In the genomic region with DNA sequence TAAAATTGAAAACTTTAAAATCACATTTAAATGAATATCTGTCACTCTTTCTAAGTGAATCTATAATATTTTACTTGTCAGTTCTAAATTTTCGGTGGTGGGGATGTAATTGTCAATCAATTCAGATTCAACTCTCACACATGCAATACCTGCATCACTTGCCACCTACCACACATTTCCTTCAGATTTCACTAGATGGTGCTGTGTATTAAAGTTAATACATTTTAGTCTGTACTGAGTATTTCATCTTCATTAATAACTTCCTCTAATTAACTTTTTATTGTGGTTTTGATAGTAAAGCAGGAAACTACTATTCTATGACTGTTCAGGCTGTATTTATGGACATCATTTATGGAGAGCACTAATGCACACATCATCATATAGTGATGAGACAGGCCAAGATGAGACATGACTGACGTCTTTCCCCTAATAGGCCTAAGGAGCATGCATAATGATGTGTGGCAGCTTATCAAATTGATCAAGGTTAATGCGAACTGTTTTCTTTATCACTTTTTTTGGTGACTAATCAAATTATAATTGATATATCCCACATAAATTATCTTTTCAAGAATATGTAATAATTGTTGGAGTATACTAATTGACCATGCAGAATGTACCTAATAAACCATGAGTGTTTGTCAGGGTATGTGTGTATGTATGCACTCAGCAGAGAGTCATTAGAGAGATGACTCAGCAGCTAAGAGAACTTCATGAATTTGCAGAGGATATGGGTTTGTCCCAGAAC, we compare ENCODE assay signal across 12 mouse cellular contexts.
DNase-seq lines count a peak whose midpoint lies in the region; ATAC-seq and TF ChIP-seq lines count a peak whose summit lies in the region.
"Had no signal": no experiment of that assay in that cellular context is flagged by ENCODE, and none has a peak within 500 bp of the region (broad histone marks: within the 10 kb centered on the region; RNA-seq: fewer than 3 reads in every experiment).

No protein-coding gene starts in this region.

- TF ChIP-seq POLR2A in lung, adult 2 months (IDR thresholded peaks at IDR 0.05; ENCODE audit: borderline replicate concordance, extremely low read depth, low read depth, low read length) = no peak

- no peak overlapping the region for H3K4me3 ChIP-seq in forebrain, embryonic 12.5 days (replicated peaks)
- H3K4me3 ChIP-seq in forebrain, embryonic 10.5 days = no peak overlapping the region
- no peak overlapping the region for H3K4me3 ChIP-seq in lung, embryonic 14.5 days (ENCODE audit: low read depth, low read length)
- no peak overlapping the region for H3K4me3 ChIP-seq in hindbrain, embryonic 15.5 days
- H3K4me3 ChIP-seq in neural tube, embryonic 15.5 days (replicated peaks) = no peak overlapping the region
- H3K4me3 ChIP-seq in lung, adult 2 months (replicated peaks; ENCODE audit: extremely low read depth, low read depth, low read length) = no peak overlapping the region
- H3K4me3 ChIP-seq: megakaryocyte, embryonic 14.5 days; stomach, embryonic 15.5 days had no signal

- H3K9me3 ChIP-seq in forebrain, embryonic 12.5 days = no peaks in the 10 kb centered on the region
- H3K9me3 ChIP-seq in forebrain, embryonic 10.5 days = no peaks in the 10 kb centered on the region
- H3K9me3 ChIP-seq in lung, embryonic 14.5 days (ENCODE audit: low read depth, low read length) = no peaks in the 10 kb centered on the region
- H3K9me3 ChIP-seq in hindbrain, embryonic 15.5 days = no peaks in the 10 kb centered on the region
- H3K9me3 ChIP-seq in neural tube, embryonic 15.5 days (replicated peaks) = no peaks in the 10 kb centered on the region
- H3K9me3 ChIP-seq: megakaryocyte, embryonic 14.5 days; stomach, embryonic 15.5 days had no signal

- peak; percentile 55; the same call in 1 of the 2 replicates for ATAC-seq in forebrain, embryonic 12.5 days (ENCODE audit: low FRiP score)
- peak; percentile 17; the same call in 1 of the 2 replicates for ATAC-seq in lung, embryonic 14.5 days (ENCODE audit: insufficient read depth)
- peak; percentile 68 for ATAC-seq in hindbrain, embryonic 15.5 days (ENCODE audit: low FRiP score, low read depth)
- peak; percentile 65 for ATAC-seq in neural tube, embryonic 15.5 days (ENCODE audit: low FRiP score)

- no peak for DNase-seq in forebrain, embryonic 10.5 days (ENCODE audit: extremely low spot score, low spot score)
- peak; percentile 20 for DNase-seq in lung, embryonic 14.5 days
- no peak for DNase-seq in lung, adult 18-20 months
- no peak for DNase-seq in lung, adult 2 months
- DNase-seq in spleen, postnatal 14 days (ENCODE audit: low spot score in 2 of 2) = no peak
- DNase-seq: cerebellum, postnatal 36 days; kidney, postnatal 25 days had no signal

- H3K9ac ChIP-seq in forebrain, embryonic 12.5 days = no peak overlapping the region
- no peak overlapping the region for H3K9ac ChIP-seq in lung, embryonic 14.5 days
- H3K9ac ChIP-seq in hindbrain, embryonic 15.5 days = no peak overlapping the region
- H3K9ac ChIP-seq in neural tube, embryonic 15.5 days (replicated peaks) = no peak overlapping the region
- H3K9ac ChIP-seq: stomach, embryonic 15.5 days had no signal

- H3K27me3 ChIP-seq in forebrain, embryonic 12.5 days = no peaks in the 10 kb centered on the region
- H3K27me3 ChIP-seq in forebrain, embryonic 10.5 days (ENCODE audit: poor library complexity, severe bottlenecking) = no peaks in the 10 kb centered on the region
- H3K27me3 ChIP-seq in lung, embryonic 14.5 days (ENCODE audit: insufficient read depth, low read length) = no peaks in the 10 kb centered on the region
- H3K27me3 ChIP-seq in hindbrain, embryonic 15.5 days = no peaks in the 10 kb centered on the region
- no peaks in the 10 kb centered on the region for H3K27me3 ChIP-seq in neural tube, embryonic 15.5 days (replicated peaks)
- H3K27me3 ChIP-seq: megakaryocyte, embryonic 14.5 days; stomach, embryonic 15.5 days had no signal

- H3K4me2 ChIP-seq in forebrain, embryonic 12.5 days = no peak overlapping the region
- H3K4me2 ChIP-seq in lung, embryonic 14.5 days = no peak overlapping the region
- H3K4me2 ChIP-seq in hindbrain, embryonic 15.5 days = no peak overlapping the region
- no peak overlapping the region for H3K4me2 ChIP-seq in neural tube, embryonic 15.5 days
- H3K4me2 ChIP-seq: stomach, embryonic 15.5 days had no signal

- no peaks in the 10 kb centered on the region for H3K36me3 ChIP-seq in forebrain, embryonic 12.5 days (replicated peaks)
- no peaks in the 10 kb centered on the region for H3K36me3 ChIP-seq in forebrain, embryonic 10.5 days (replicated peaks)
- H3K36me3 ChIP-seq in lung, embryonic 14.5 days (ENCODE audit: insufficient read depth) = no peaks in the 10 kb centered on the region
- no peaks in the 10 kb centered on the region for H3K36me3 ChIP-seq in hindbrain, embryonic 15.5 days
- H3K36me3 ChIP-seq in neural tube, embryonic 15.5 days = no peaks in the 10 kb centered on the region
- H3K36me3 ChIP-seq: stomach, embryonic 15.5 days had no signal

- H3K4me1 ChIP-seq in forebrain, embryonic 12.5 days = no peaks in the 10 kb centered on the region
- H3K4me1 ChIP-seq in forebrain, embryonic 10.5 days = no peaks in the 10 kb centered on the region
- no peaks in the 10 kb centered on the region for H3K4me1 ChIP-seq in lung, embryonic 14.5 days (ENCODE audit: insufficient read depth)
- H3K4me1 ChIP-seq in hindbrain, embryonic 15.5 days (replicated peaks) = no peaks in the 10 kb centered on the region
- H3K4me1 ChIP-seq in neural tube, embryonic 15.5 days = no peaks in the 10 kb centered on the region
- no peaks in the 10 kb centered on the region for H3K4me1 ChIP-seq in lung, adult 2 months (ENCODE audit: control insufficient read depth, insufficient read depth, low read length)
- H3K4me1 ChIP-seq: megakaryocyte, embryonic 14.5 days; stomach, embryonic 15.5 days had no signal

- peak; percentile 29; the same call in 1 of the 2 replicates for TF ChIP-seq CTCF in lung, embryonic 14.5 days (IDR thresholded peaks at IDR 0.05; ENCODE audit: low read depth)
- TF ChIP-seq CTCF in lung, adult 2 months (IDR thresholded peaks at IDR 0.05; ENCODE audit: insufficient read depth, low read length) = no peak

- 77% methylated on average over 3 of the region's 3 CpGs for WGBS in forebrain, embryonic 12.5 days
- WGBS in forebrain, embryonic 10.5 days = 91% methylated on average over 3 of the region's 3 CpGs
- 72% methylated on average over 3 of the region's 3 CpGs for WGBS in lung, embryonic 14.5 days
- 70% methylated on average over 3 of the region's 3 CpGs for WGBS in hindbrain, embryonic 15.5 days
- 74% methylated on average over 3 of the region's 3 CpGs for WGBS in neural tube, embryonic 15.5 days
- 70% methylated on average over 3 of the region's 3 CpGs for WGBS in lung, adult 2 months

- no peak overlapping the region for H3K27ac ChIP-seq in forebrain, embryonic 12.5 days
- H3K27ac ChIP-seq in forebrain, embryonic 10.5 days = no peak overlapping the region
- H3K27ac ChIP-seq in lung, embryonic 14.5 days (ENCODE audit: low read depth) = no peak overlapping the region
- no peak overlapping the region for H3K27ac ChIP-seq in hindbrain, embryonic 15.5 days (replicated peaks)
- no peak overlapping the region for H3K27ac ChIP-seq in neural tube, embryonic 15.5 days (replicated peaks)
- H3K27ac ChIP-seq: stomach, embryonic 15.5 days had no signal

Comparison
In these comparisons a context has a peak if more than half of its experiments do, and no peak if none do; other contexts are left out.
1. ATAC-seq: peak in every context shown above with its lines; median percentile 68 in hindbrain, embryonic 15.5 days; 65 in neural tube, embryonic 15.5 days; 55 in forebrain, embryonic 12.5 days; 17 in lung, embryonic 14.5 days.